29 mouse cellular contexts compared by ENCODE assay signal in the genomic region with DNA sequence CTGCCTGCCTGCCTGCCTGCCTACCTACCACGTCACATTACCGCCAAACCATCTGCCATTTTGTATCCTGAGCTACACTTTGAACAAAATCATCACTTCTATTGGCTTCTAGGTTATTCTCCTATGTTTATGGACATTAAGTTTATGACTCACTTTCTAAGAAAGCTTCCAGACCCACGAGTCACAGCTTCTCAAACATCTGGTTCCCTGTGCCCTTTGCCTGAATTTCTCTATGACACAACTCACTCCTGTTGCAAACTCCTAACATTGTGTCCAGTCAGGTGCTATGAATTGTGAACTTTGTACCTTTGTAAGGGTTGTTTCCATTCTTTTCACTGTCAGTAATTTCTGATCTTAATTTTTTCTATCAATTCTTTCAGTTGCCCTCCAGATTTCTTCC. TPM values are rescaled to one million over a fixed set of nuclear protein-coding genes. Genes with fewer than 3 reads are reported as not detected.
A peak's percentile ranks its signal among the peaks of the same experiment; 100 is the strongest.
DNase-seq lines count a peak whose midpoint lies in the region; ATAC-seq and TF ChIP-seq lines count a peak whose summit lies in the region.
"Had no signal": no experiment of that assay in that cellular context is flagged by ENCODE, and none has a peak within 500 bp of the region (broad histone marks: within the 10 kb centered on the region; RNA-seq: fewer than 3 reads in every experiment).

No protein-coding gene starts in this region.

- H3K27ac ChIP-seq in intestine, postnatal 0 days (ENCODE audit: low read depth, low read length): 0 out of 2 replicates have a peak overlapping the region, but pooled peaks have one; percentile 35
- H3K27ac ChIP-seq in intestine, embryonic 16.5 days (ENCODE audit: low read length): no peak overlapping the region
- H3K27ac ChIP-seq in small intestine, adult 2 months (ENCODE audit: insufficient read depth, low read depth, low read length): peak overlapping the region; percentile 67
- H3K27ac ChIP-seq: embryonic facial prominence, embryonic 13.5 days; embryonic facial prominence, embryonic 15.5 days; forebrain, embryonic 10.5 days; forebrain, embryonic 12.5 days had no signal

- WGBS in intestine, postnatal 0 days: 67% methylated on average over 3 of the region's 3 CpGs
- 69% methylated on average over 3 of the region's 3 CpGs for WGBS in intestine, embryonic 16.5 days
- WGBS in small intestine, adult 2 months: 78% methylated on average over 3 of the region's 3 CpGs

- no peak for TF ChIP-seq CTCF in intestine, postnatal 0 days (IDR thresholded peaks at IDR 0.05; ENCODE audit: low read depth)
- no peak for TF ChIP-seq CTCF in small intestine, adult 2 months (IDR thresholded peaks at IDR 0.05; ENCODE audit: extremely low read depth, insufficient read length, insufficient replicate concordance, low read depth, low read length)

- H3K4me2 ChIP-seq in intestine, postnatal 0 days (replicated peaks; ENCODE audit: low read depth): no peak overlapping the region
- no peak overlapping the region for H3K4me2 ChIP-seq in intestine, embryonic 16.5 days (ENCODE audit: low read depth, low read length)
- H3K4me2 ChIP-seq: embryonic facial prominence, embryonic 13.5 days; embryonic facial prominence, embryonic 15.5 days; forebrain, embryonic 12.5 days had no signal

- H3K27me3 ChIP-seq in intestine, postnatal 0 days (replicated peaks; ENCODE audit: control insufficient read depth, insufficient read depth, low read length): no peaks in the 10 kb centered on the region
- H3K27me3 ChIP-seq in intestine, embryonic 16.5 days (replicated peaks; ENCODE audit: control insufficient read depth, insufficient read depth, low read length): no peaks in the 10 kb centered on the region
- H3K27me3 ChIP-seq in small intestine, adult 2 months (ENCODE audit: control insufficient read depth, insufficient read depth, low read length): no peaks in the 10 kb centered on the region
- H3K27me3 ChIP-seq: CH12.LX; embryonic facial prominence, embryonic 13.5 days; embryonic facial prominence, embryonic 15.5 days; forebrain, embryonic 12.5 days had no signal

- H3K4me1 ChIP-seq in intestine, postnatal 0 days (replicated peaks; ENCODE audit: control insufficient read depth, insufficient read depth, low read length): no peaks in the 10 kb centered on the region
- H3K4me1 ChIP-seq in intestine, embryonic 16.5 days (ENCODE audit: control insufficient read depth, insufficient read depth, low read length): no peaks in the 10 kb centered on the region
- no peaks in the 10 kb centered on the region for H3K4me1 ChIP-seq in small intestine, adult 2 months (ENCODE audit: control insufficient read depth, insufficient read depth, insufficient read length, low read length)
- H3K4me1 ChIP-seq: embryonic facial prominence, embryonic 13.5 days; embryonic facial prominence, embryonic 15.5 days; forebrain, embryonic 10.5 days; forebrain, embryonic 12.5 days had no signal

- no peak overlapping the region for H3K4me3 ChIP-seq in intestine, postnatal 0 days (ENCODE audit: low read depth, low read length)
- H3K4me3 ChIP-seq in intestine, embryonic 16.5 days (ENCODE audit: low read length): no peak overlapping the region
- no peak overlapping the region for H3K4me3 ChIP-seq in small intestine, adult 2 months (ENCODE audit: low read depth, low read length)
- H3K4me3 ChIP-seq: embryonic facial prominence, embryonic 13.5 days; embryonic facial prominence, embryonic 15.5 days; erythroblast, embryonic 14.5 days; forebrain, embryonic 10.5 days; forebrain, embryonic 12.5 days had no signal

- peak; percentile 66 for ATAC-seq in intestine, postnatal 0 days
- no peak for ATAC-seq in intestine, embryonic 16.5 days
- ATAC-seq in granulocyte monocyte progenitor cell, adult 5-6 weeks (replicated peaks; ENCODE audit: poor library complexity, severe bottlenecking): no peak
- ATAC-seq: activated CD4-positive, CD25-positive, alpha-beta regulatory T cell, adult 4 months; CD4-positive, CD25-positive, alpha-beta regulatory T cell, adult 4 months; forebrain, embryonic 14.5 days; forebrain, embryonic 16.5 days had no signal

- TF ChIP-seq POLR2A in small intestine, adult 2 months (IDR thresholded peaks at IDR 0.05; ENCODE audit: low read depth, low read length): no peak

- no peaks in the 10 kb centered on the region for H3K36me3 ChIP-seq in intestine, postnatal 0 days (ENCODE audit: control insufficient read depth, insufficient read depth)
- H3K36me3 ChIP-seq in intestine, embryonic 16.5 days (ENCODE audit: control insufficient read depth, insufficient read depth, low read length): no peaks in the 10 kb centered on the region
- H3K36me3 ChIP-seq in small intestine, adult 2 months (ENCODE audit: control insufficient read depth, insufficient read depth, low read length): no peaks in the 10 kb centered on the region
- H3K36me3 ChIP-seq: embryonic facial prominence, embryonic 13.5 days; embryonic facial prominence, embryonic 15.5 days; forebrain, embryonic 10.5 days; forebrain, embryonic 12.5 days had no signal

- no peaks in the 10 kb centered on the region for H3K9me3 ChIP-seq in intestine, postnatal 0 days (ENCODE audit: control insufficient read depth)
- no peaks in the 10 kb centered on the region for H3K9me3 ChIP-seq in intestine, embryonic 16.5 days (ENCODE audit: control insufficient read depth, low read length)
- H3K9me3 ChIP-seq: embryonic facial prominence, embryonic 13.5 days; embryonic facial prominence, embryonic 15.5 days; forebrain, embryonic 10.5 days; forebrain, embryonic 12.5 days; G1E had no signal

- peak; percentile 3 for DNase-seq in 3134 (ENCODE audit: extremely low read depth, insufficient read length, low spot score)
- peak; percentile 64 for DNase-seq in NIH3T3 (ENCODE audit: low read depth)
- no peak for DNase-seq in gastrocnemius, adult 18-20 months (ENCODE audit: low spot score)
- DNase-seq in layer of hippocampus, adult 9-10 months (ENCODE audit: low spot score): no peak
- DNase-seq: adrenal gland, adult 8-10 months; adrenal gland, postnatal 14 days; adrenal gland, postnatal 36 days; B cell, adult 2 months; cerebellum, adult 11-12 months; cerebellum, adult 8-10 months; cerebellum, adult 9-11 months; cerebellum, postnatal 14 days; cerebellum, postnatal 36 days; embryo, embryonic 11 days had no signal

- H3K9ac ChIP-seq in intestine, postnatal 0 days (ENCODE audit: low read depth, low read length): no peak overlapping the region
- no peak overlapping the region for H3K9ac ChIP-seq in intestine, embryonic 16.5 days (ENCODE audit: low read depth, low read length)
- H3K9ac ChIP-seq: embryonic facial prominence, embryonic 13.5 days; embryonic facial prominence, embryonic 15.5 days; forebrain, embryonic 12.5 days had no signal

RNA-seq across cellular contexts. Expression of a gene that starts 8.8 kb away (rescaled TPM):
- polyA plus RNA-seq in intestine, postnatal 0 days (2015; fragmentation: Nextera tagmentation; extraction: Ambion mirVana): 124 and 127 TPM in 2 replicates
- polyA plus RNA-seq in intestine, embryonic 16.5 days (2015; fragmentation: Nextera tagmentation; extraction: Ambion mirVana): 37.9 and 42.6 TPM in 2 replicates
- 3.5 TPM in 2 replicates for polyA plus RNA-seq in small intestine, adult 2 months (2012; rRNA removed)
- total RNA-seq in granulocyte monocyte progenitor cell, adult 5-6 weeks (2014; fragmentation: Nextera tagmentation): 26.7 and 34.5 TPM in 2 replicates
- total RNA-seq in granulocyte monocyte progenitor cell, adult 5-6 weeks (2017): 9.7 and 11.5 TPM in 2 replicates
- total RNA-seq in gastrocnemius, adult 18-20 months (2021): 10 to 100 TPM; 56.0 to 62.1 TPM

RNA-seq across cellular contexts. Expression of a gene that starts 37.7 kb away (rescaled TPM):
- 12.4 and 12.8 TPM in 2 replicates for polyA plus RNA-seq in intestine, postnatal 0 days (2015; fragmentation: Nextera tagmentation; extraction: Ambion mirVana)
- 24.0 and 27.7 TPM in 2 replicates for polyA plus RNA-seq in intestine, embryonic 16.5 days (2015; fragmentation: Nextera tagmentation; extraction: Ambion mirVana)
- 0.06 and 0.13 TPM in 2 replicates for polyA plus RNA-seq in small intestine, adult 2 months (2012; rRNA removed)
- 18.9 and 24.3 TPM in 2 replicates for total RNA-seq in granulocyte monocyte progenitor cell, adult 5-6 weeks (2014; fragmentation: Nextera tagmentation)
- total RNA-seq in granulocyte monocyte progenitor cell, adult 5-6 weeks (2017): 23.4 and 28.0 TPM in 2 replicates
- 1 to 10 TPM; 3.1 to 3.9 TPM for total RNA-seq in gastrocnemius, adult 18-20 months (2021)

Comparison
In these comparisons a context has a peak if more than half of its experiments do, and no peak if none do; other contexts are left out.
1. DNase-seq: peak in 3134 (single experiment) and NIH3T3 (single experiment); none in gastrocnemius, adult 18-20 months (single experiment) and layer of hippocampus, adult 9-10 months (single experiment).
2. RNA of a gene that starts 37.7 kb away (polyA plus RNA-seq): 24.0 to 27.7 TPM in intestine, embryonic 16.5 days and 12.4 to 12.8 TPM in intestine, postnatal 0 days; 0.06 to 0.13 TPM in small intestine, adult 2 months; every median in the first group is over 10 times any median in the second.